Mouse (Mus musculus): ENCODE measurements at regions not wholly inside any gene's neighbourhood (a gene's known extent, or its start where the extent isn't known, plus 50 kb on each side); places are given as distances from the start of the nearest gene placed in this dataset.

DNA sequence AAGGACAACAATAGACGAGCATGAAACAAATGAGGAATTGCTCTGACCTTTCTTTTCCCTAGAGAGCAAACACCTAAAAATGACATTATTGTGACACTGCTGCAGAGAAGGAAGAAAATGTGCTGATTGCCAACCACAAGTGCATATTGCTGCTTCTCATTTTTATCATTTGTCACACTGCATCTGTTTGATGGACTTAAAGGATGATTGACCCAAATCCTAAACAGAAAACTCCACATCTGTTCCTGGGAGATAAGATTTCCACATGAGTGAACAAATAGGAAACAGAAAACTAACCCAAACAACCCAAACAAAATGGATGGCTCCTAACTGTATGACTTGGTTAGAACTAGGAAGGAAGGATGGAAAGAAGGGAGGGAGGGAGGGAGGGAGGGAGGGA, 118.5 kb downstream of the Ccdc50 start:
- no peak for DNase-seq (ENCODE audit: low read depth)

DNA sequence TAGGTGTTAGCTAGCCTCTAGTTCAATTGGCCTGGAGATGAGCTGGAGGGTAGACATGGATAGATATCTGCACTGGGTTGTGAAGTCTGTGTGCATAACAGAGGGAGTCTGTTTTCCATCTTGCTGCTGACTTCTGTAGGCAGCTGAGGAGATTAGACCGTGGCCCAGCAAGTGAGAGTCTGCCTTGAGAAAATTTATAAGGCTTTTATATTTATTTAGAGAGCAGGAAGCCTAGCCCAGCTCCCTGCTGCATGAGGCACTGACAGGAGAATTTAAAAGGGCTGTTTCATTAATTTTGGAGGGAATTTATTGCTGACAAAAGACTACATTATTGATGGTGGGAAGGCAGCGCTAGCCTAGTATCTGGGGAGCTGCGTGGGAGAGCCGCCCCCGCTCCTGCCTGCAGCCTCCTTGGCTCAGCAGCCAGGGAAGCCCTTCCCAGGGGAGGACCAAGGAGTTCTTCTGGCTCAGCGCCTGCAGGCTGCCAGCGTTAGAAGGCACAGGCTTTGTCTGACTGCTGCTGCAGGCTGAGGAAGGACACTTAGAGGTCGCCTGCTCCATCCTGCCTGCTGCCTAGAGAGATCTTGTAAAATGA, 135.0 kb downstream of the Ccdc50 start:
- peak; percentile 2 for DNase-seq (ENCODE audit: low read depth)

DNA sequence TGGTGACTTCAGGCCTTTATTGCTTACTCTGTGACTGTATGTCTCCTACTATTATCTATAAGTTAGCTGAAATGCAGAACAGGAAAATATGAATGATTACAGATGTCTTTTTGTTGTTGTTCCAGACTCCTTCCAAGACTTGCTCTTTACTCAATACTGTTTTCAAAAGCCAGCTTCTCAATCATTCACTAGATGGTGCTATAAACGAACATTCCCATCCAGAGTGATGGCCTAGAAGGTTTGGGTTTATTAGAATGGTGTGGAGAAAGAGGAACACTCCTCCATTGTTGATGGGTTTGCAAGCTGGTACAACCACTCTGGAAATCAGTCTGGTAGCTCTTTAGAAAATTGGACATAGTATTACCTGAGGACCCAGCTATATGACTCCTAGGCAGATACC, 138.0 kb downstream of the Ccdc50 start:
- DNase-seq (ENCODE audit: low read depth), result no peak

DNA sequence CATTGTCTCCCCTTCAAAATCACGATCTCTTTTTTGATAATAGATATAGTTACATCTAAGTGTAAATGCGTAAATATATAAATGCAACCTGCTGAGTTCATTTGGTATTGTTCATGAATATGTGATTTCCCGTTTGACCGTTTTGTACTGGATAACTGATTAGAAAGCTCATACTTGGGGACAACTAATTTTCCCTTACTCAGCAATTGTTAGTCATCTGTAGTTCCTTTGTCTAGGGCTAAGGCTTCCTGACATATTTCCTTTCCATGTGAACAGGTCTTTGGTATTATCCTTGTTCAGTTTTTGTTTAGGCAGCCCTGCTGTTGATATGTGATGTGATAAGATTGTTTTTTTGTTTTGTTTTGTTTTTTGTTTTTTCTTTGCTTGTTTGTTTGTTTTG, 142.0 kb downstream of the Ccdc50 start:
- DNase-seq (ENCODE audit: low read depth), result no peak
